Mouse (Mus musculus) small intestine, adult 2 months (tissue): ENCODE measurements around the gene Cgrrf1.

Experiments used
- CTCF ChIP-seq: fragments of 200-500 bp; IDR thresholded peaks from 2 replicates; pipeline ENCODE4 v1.5.1; 2012; ENCODE audit warnings: low read depth, mild to moderate bottlenecking, control low read depth, inconsistent platforms, low read length, moderate library complexity, mixed read lengths; ENCODE audit not compliant: insufficient replicate concordance, insufficient read length; ENCODE audit errors: extremely low read depth
- POLR2A ChIP-seq: fragments of 200-500 bp; IDR thresholded peaks from 2 replicates; pipeline ENCODE4 v1.6.1; 2012; ENCODE audit warnings: low read depth, mild to moderate bottlenecking, control low read depth, inconsistent platforms, low read length, moderate library complexity

DNA sequence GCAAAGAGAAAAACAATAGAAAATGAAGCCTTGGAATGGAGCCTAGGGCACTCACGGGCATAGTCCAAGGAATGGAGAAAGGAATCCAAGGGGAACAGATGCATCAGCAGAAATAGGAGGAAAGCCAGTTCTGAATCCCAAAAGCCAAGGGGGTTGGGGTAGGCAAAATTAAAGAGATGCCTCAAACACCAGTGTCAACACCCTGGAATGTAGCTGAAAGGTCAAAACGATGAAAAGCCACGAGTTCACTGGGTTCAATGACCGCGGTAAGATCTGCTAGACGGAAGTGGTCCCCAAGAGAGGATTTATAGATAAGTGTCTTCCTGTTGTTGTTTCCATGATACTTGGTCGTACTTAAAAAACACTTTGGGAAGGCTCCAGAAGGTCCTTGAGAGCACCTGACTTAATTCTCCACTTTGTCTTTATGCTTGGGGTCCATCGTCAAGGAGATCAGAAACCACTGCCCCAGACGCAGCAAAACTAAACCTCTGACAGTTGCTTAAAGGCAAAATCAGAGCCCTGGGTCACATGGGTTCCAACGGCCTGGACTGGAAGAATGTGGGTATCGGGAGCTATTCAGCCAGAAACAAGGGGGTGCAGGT, 10.6 kb upstream of the Cgrrf1 start:
- no peak for TF ChIP-seq CTCF
- TF ChIP-seq POLR2A: no peak
